Mouse (Mus musculus) liver, embryonic 15.5 days (tissue): ENCODE measurements around the gene Cage1. TPM values are rescaled to one million over a fixed set of nuclear protein-coding genes. Genes with fewer than 3 reads are reported as not detected.

Source experiments
- ATAC-seq: fragments of 200-750 bp; cut with Nextera tagmentation; 2 replicates; pipeline ENCODE4 v1.8.0; 2017; ENCODE audit warnings: moderate number of reproducible peaks, mild to moderate bottlenecking, moderate library complexity; ENCODE audit not compliant: insufficient read depth
- H3K27ac ChIP-seq: fragments of 300-500 bp; sonication (generic); replicated peaks from 2 replicates; pipeline ENCODE4 v1.5.1; 2015; ENCODE audit warnings: mild to moderate bottlenecking, inconsistent platforms
- H3K27me3 ChIP-seq: fragments of 300-500 bp; sonication (generic); 2 replicates; pipeline ENCODE4 v1.6.1; 2015; ENCODE audit warnings: mild to moderate bottlenecking, inconsistent platforms
- H3K36me3 ChIP-seq: fragments of 300-500 bp; sonication (generic); replicated peaks from 2 replicates; pipeline ENCODE4 v1.6.1; 2015; ENCODE audit warnings: moderate library complexity, mild to moderate bottlenecking, inconsistent platforms
- H3K4me1 ChIP-seq: fragments of 300-500 bp; sonication (generic); replicated peaks from 2 replicates; pipeline ENCODE4 v1.6.1; 2015; ENCODE audit warnings: inconsistent platforms
- H3K4me2 ChIP-seq: fragments of 300-500 bp; sonication (generic); 2 replicates; pipeline ENCODE4 v1.6.1; 2015; ENCODE audit warnings: moderate library complexity, mild to moderate bottlenecking, inconsistent platforms
- H3K4me3 ChIP-seq: fragments of 300-500 bp; sonication (generic); replicated peaks from 2 replicates; pipeline ENCODE4 v1.5.1; 2015; ENCODE audit warnings: mild to moderate bottlenecking, inconsistent platforms
- H3K9ac ChIP-seq: fragments of 300-500 bp; sonication (generic); 2 replicates; pipeline ENCODE4 v1.6.1; 2015; ENCODE audit warnings: moderate library complexity, mild to moderate bottlenecking, inconsistent platforms
- H3K9me3 ChIP-seq: fragments of 300-500 bp; sonication (generic); replicated peaks from 2 replicates; pipeline ENCODE4 v1.6.1; 2016; ENCODE audit warnings: inconsistent platforms
- WGBS: fragments of 180-500 bp; shearing (Covaris S2); methylation state at CpG from one replicate; pipeline ENCODE4 v1.1.7; 2015; ENCODE audit warnings: mixed read lengths; ENCODE audit not compliant: insufficient replicate concordance; 5-methylcytosine and 5-hydroxymethylcytosine counted together
- polyA plus RNA-seq: library from polyadenylated mRNA; unstranded; fragments of >200 nt; fragmentation: Nextera tagmentation; extraction: Ambion mirVana; gene quantifications from 2 replicates; pipeline ENCODE4 v1.2.1, GENCODE M21; 2015

The Cage1 gene
- 0.30 and 0.35 TPM in 2 replicates for polyA plus RNA-seq

DNA sequence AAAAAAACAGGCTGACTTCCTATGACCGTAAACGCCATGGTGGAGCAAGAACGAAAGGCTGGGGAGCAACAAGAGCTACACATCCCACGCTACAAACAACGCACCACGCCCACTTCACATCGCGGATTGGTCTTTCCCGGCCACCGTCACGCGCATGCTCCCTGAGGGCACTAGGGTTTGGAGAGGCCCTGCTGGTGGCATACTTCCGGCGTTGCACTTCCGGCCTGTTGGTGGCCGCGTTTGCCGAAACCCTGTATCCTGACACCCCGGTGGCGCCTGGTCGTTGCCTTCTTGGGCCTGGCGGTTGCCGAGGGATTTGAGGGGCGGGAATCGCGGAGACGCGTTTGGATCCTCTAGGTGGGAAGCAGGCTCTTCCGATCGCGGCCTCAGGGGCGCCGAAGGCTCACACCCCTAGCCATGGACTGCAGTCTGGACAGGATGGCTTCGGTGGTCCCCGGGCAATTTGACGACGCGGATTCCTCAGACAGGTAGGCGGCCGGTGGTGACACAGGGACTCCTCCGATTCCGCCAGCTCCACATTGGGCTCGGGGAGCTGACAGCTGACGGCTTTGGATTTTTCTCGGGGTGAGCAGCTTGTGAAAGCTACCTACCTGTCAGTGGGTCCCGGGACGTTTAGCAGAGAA, at the start of gene Cage1:
Cage1 (minus strand) TSS at position 26 of the 644 bp plus-strand sequence.
- Histone ChIP-seq H3K4me2 (peak within 1 kb of the TSS; percentile 85), H3K27ac (peak within 1 kb of the TSS; percentile 85), H3K4me3 (peak within 1 kb of the TSS; percentile 86), H3K4me1 (peaks cover 28% of the 10 kb centered on the region), H3K9me3 (no peaks in the 10 kb centered on the region), H3K27me3 (no peaks in the 10 kb centered on the region), H3K9ac (peak within 1 kb of the TSS; percentile 88), H3K36me3 (peaks cover 26% of the 10 kb centered on the region)
- under 1% methylated on average over 47 of the region's 47 CpGs for WGBS
- peak; percentile 95 for ATAC-seq

GRCm38 (mm10) chr13:38081161-38081560, 44.3 kb upstream of the Cage1 start:
- no peak overlapping the region for H3K27ac ChIP-seq
- H3K9me3 ChIP-seq = no peaks in the 10 kb centered on the region
- H3K4me2 ChIP-seq = no peak overlapping the region
- 54% methylated on average over 7 of the region's 7 CpGs for WGBS
- ATAC-seq = no peak
- no peak overlapping the region for H3K9ac ChIP-seq
- H3K4me3 ChIP-seq = no peak overlapping the region
- peaks cover 7% of the 10 kb centered on the region for H3K27me3 ChIP-seq
- H3K4me1 ChIP-seq = no peaks in the 10 kb centered on the region; the same call in none of the 2 replicates
- no peaks in the 10 kb centered on the region for H3K36me3 ChIP-seq

DNA sequence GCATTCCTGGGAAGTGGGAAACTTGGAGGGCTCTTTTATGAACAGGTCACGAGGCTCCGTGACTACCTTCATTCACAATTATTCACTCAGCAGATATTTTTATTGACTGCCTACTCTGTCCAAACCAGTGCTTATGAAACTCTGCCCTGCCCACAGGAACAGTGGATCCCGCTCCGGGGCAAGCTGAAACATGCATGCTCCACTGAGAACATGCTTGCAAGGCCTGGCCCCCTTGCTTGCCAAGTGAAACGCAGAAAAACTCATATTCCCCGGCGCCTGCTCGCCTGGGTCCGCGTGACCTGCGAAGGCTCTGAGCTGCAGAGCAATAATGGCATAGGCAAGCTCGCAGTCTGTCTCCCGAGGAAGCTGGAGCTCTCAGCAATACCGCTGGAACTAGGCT, 43.9 kb upstream of the Cage1 start:
- 64% methylated on average over 14 of the region's 14 CpGs for WGBS

GRCm38 (mm10) chr13:38080014-38080413, 43.1 kb upstream of the Cage1 start:
- Histone ChIP-seq H3K27ac (no peak overlapping the region), H3K4me3 (no peak overlapping the region), H3K27me3 (peaks cover 7% of the 10 kb centered on the region), H3K4me2 (no peak overlapping the region), H3K4me1 (no peaks in the 10 kb centered on the region; the same call in 1 of the 2 replicates), H3K36me3 (no peaks in the 10 kb centered on the region), H3K9ac (no peak overlapping the region), H3K9me3 (no peaks in the 10 kb centered on the region)
- WGBS = 49% methylated on average over 9 of the region's 9 CpGs
- ATAC-seq = no peak

More for the DNA sequence above, 43.9 kb upstream of the Cage1 start:
- Histone ChIP-seq H3K9ac (no peak overlapping the region), H3K27ac (no peak overlapping the region), H3K4me1 (no peaks in the 10 kb centered on the region; the same call in none of the 2 replicates), H3K27me3 (peaks cover 7% of the 10 kb centered on the region), H3K4me2 (no peak overlapping the region), H3K4me3 (no peak overlapping the region), H3K9me3 (no peaks in the 10 kb centered on the region), H3K36me3 (no peaks in the 10 kb centered on the region)
- ATAC-seq = no peak

GRCm38 (mm10) chr13:38079366-38079765, 42.5 kb upstream of the Cage1 start:
- no peak overlapping the region for H3K27ac ChIP-seq
- peaks cover 7% of the 10 kb centered on the region for H3K27me3 ChIP-seq
- H3K36me3 ChIP-seq = no peaks in the 10 kb centered on the region
- no peak for ATAC-seq
- no peak overlapping the region for H3K9ac ChIP-seq
- peaks cover 5% of the 10 kb centered on the region for H3K4me1 ChIP-seq
- no peak overlapping the region for H3K4me2 ChIP-seq
- H3K9me3 ChIP-seq = no peaks in the 10 kb centered on the region
- 68% methylated on average over 5 of the region's 5 CpGs for WGBS
- H3K4me3 ChIP-seq = no peak overlapping the region

GRCm38 (mm10) chr13:38078836-38079235, 42.0 kb upstream of the Cage1 start:
- H3K9ac ChIP-seq = no peak overlapping the region
- no peak overlapping the region for H3K4me2 ChIP-seq
- no peak overlapping the region for H3K4me3 ChIP-seq
- H3K4me1 ChIP-seq = peaks cover 10% of the 10 kb centered on the region
- WGBS = 15% methylated on average over 6 of the region's 6 CpGs
- H3K9me3 ChIP-seq = no peaks in the 10 kb centered on the region
- no peak overlapping the region for H3K27ac ChIP-seq
- ATAC-seq = no peak
- no peaks in the 10 kb centered on the region for H3K36me3 ChIP-seq
- peaks cover 7% of the 10 kb centered on the region for H3K27me3 ChIP-seq

DNA sequence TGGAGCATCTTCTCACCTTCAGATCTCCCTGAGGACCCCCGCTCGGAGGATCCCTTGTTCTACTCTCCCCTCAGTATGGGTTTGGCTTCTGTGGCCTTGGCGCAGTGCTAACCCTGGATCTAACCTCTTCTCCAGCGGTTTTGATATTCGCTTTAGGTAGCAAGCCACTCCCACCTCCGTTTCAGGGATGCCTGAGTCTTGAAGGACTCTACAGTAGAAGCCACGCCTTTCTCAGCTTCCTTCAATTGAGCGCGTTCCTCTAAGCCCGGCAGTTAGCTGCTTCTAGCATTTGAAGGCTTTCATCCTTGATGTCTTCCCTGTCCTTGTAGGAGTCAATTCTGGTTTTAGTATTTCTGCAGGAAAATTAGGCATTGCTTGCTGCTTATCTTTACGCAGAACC, 40.2 kb upstream of the Cage1 start:
- H3K9me3 ChIP-seq = no peaks in the 10 kb centered on the region
- ATAC-seq = no peak
- no peak overlapping the region for H3K4me3 ChIP-seq
- H3K27me3 ChIP-seq = peaks cover 7% of the 10 kb centered on the region
- peaks cover 13% of the 10 kb centered on the region for H3K4me1 ChIP-seq
- no peaks in the 10 kb centered on the region for H3K36me3 ChIP-seq
- 19% methylated on average over 11 of the region's 11 CpGs for WGBS
- H3K27ac ChIP-seq = no peak overlapping the region
- no peak overlapping the region for H3K4me2 ChIP-seq
- H3K9ac ChIP-seq = no peak overlapping the region

- Histone ChIP-seq H3K27me3 (peaks cover 7% of the 10 kb centered on the region; the same call in 1 of the 2 replicates), H3K9ac (no peak overlapping the region), H3K4me2 (no peak overlapping the region), H3K9me3 (no peaks in the 10 kb centered on the region), H3K36me3 (no peaks in the 10 kb centered on the region), H3K4me3 (no peak overlapping the region), H3K4me1 (peaks cover 13% of the 10 kb centered on the region), H3K27ac (peak overlapping the region; percentile 61)
- WGBS = 11% methylated on average over 5 of the region's 5 CpGs
- ATAC-seq = peak; percentile 49
Observed at GRCm38 (mm10) chr13:38074404-38074803, 37.5 kb upstream of the Cage1 start.

DNA sequence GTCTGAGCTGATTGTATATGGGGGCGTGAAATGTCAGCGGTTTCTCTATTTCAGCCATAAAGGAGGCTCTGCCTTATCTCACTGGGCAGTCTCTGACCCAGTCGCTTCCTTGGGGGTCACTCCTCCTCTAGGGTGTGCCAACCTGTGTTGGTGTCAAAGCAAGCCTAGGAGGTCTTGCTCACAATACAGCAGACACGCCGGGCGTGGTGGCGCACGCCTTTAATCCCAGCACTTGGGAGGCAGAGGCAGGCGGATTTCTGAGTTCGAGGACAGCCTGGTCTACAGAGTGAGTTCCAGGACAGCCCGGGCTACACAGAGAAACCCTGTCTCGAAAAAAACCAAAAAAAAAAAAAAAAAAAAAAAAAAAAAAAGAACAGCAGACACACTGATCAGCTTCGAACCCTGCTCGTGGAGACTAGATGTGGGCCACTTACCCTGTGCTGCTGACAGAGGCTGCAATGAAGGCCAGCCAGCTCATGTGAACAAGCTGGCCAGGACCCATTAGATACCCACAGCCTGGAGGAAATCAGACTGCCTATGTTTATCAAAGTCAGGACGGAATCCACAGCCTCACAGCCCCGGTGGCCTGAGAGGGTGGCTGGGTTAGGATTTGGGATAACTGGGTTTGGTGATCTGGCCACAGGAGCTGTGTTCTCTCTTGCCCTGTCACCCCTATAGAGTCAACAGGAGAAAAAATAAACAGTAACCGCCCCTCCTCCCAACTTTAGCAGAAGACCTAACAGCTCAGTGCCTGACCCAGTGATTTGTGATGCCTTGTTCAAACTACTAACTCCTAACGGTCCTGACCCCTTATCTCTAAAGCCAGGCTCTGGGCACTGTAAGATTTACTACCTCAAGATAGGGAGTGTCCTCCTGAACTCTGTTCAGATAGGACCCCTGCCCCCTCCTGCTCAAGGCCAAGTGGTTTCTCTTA, 36.8 kb upstream of the Cage1 start:
- 45% methylated on average over 18 of the region's 18 CpGs for WGBS
- ATAC-seq = peak; percentile 67
- no peak overlapping the region for H3K4me3 ChIP-seq
- peak overlapping the region; percentile 66 for H3K27ac ChIP-seq
- no peak overlapping the region for H3K9ac ChIP-seq
- peaks cover 7% of the 10 kb centered on the region; the same call in 1 of the 2 replicates for H3K27me3 ChIP-seq
- no peaks in the 10 kb centered on the region for H3K9me3 ChIP-seq
- H3K4me1 ChIP-seq = peaks cover 13% of the 10 kb centered on the region
- H3K4me2 ChIP-seq = no peak overlapping the region
- H3K36me3 ChIP-seq = no peaks in the 10 kb centered on the region

DNA sequence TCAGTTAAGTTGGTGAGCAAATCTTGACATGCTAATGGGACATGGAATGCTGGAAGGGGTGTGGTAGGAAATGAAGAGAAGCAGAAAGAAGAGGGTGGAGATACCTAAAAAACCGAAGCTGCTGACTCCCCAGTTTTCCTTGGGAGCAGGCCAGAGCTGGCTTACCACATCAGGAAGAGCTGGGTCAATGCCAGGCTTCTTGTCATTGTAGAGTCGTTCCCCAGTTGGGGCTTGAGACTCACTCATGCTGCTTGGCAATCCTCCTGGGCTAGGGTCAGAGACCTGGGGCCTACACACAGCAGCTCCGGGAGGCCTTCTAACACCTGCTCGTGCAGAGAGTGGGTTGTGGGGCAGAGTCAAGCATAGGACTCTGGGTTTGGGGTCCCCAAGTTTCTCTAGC, 34.1 kb upstream of the Cage1 start:
- H3K27ac ChIP-seq = no peak overlapping the region
- no peaks in the 10 kb centered on the region for H3K36me3 ChIP-seq
- no peak for ATAC-seq
- H3K4me2 ChIP-seq = no peak overlapping the region
- no peak overlapping the region for H3K4me3 ChIP-seq
- peaks cover 13% of the 10 kb centered on the region for H3K4me1 ChIP-seq
- H3K9ac ChIP-seq = no peak overlapping the region
- no peaks in the 10 kb centered on the region for H3K27me3 ChIP-seq
- 64% methylated on average over 4 of the region's 4 CpGs for WGBS
- no peaks in the 10 kb centered on the region for H3K9me3 ChIP-seq
